Mouse (Mus musculus): ENCODE results near the gene Trim9. TPM values are rescaled to one million over a fixed set of nuclear protein-coding genes. Genes with fewer than 3 reads are reported as not detected.

The Trim9 gene
- polyA plus RNA-seq (2016; fragmentation: Nextera tagmentation; extraction: Ambion mirVana) = 0.07 TPM in 1 of 2 replicates, not detected in the other

GRCm38 (mm10) chr12:70347202-70347841 is at the start of gene Trim9:
Gene Trim9 (minus strand): TSS chr12:70347614.
- peak within 1 kb of the TSS; percentile 78 for H3K4me2 ChIP-seq
- no peaks in the 10 kb centered on the region for H3K36me3 ChIP-seq
- H3K9ac ChIP-seq = no peak within 1 kb of the TSS
- peak within 1 kb of the TSS; percentile 50 for H3K4me3 ChIP-seq
- ATAC-seq = peak; percentile 95
- H3K27me3 ChIP-seq (replicated peaks) = peaks cover 62% of the 10 kb centered on the region
- H3K4me1 ChIP-seq = peaks cover 30% of the 10 kb centered on the region
- under 1% methylated on average over 50 of the region's 50 CpGs for WGBS (ENCODE audit: insufficient replicate concordance)
- no peak within 1 kb of the TSS for H3K27ac ChIP-seq
- H3K9me3 ChIP-seq (replicated peaks) = no peaks in the 10 kb centered on the region

GRCm38 (mm10) chr12:70395061-70395460 is 47.6 kb upstream of the Trim9 start:
- Histone ChIP-seq H3K4me1 (no peaks in the 10 kb centered on the region), H3K9ac (no peak overlapping the region), H3K27me3 (replicated peaks) (no peaks in the 10 kb centered on the region), H3K9me3 (replicated peaks) (no peaks in the 10 kb centered on the region), H3K4me2 (no peak overlapping the region), H3K4me3 (no peak overlapping the region), H3K27ac (no peak overlapping the region), H3K36me3 (no peaks in the 10 kb centered on the region)
- no peak for ATAC-seq
- 57% methylated on average over 3 of the region's 3 CpGs for WGBS (ENCODE audit: insufficient replicate concordance)

DNA sequence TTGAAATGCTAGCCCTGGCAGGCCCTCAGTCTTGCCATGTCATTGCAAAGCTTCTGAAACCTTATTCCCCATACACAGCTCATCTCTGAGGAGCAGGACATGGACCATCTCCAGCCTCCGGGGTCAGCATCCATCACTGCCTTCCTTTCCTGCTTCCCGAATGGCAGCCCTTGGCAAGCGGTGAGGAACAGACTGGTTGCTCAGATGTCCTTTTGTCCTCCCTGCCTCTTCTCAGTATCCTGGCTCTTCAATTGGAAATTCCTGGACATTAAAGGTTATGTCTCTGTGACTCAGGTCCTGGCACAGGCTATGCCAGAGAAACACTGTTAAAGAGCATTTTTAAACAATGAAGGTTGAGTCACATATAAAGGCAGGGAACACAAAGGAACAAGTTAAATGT is 43.8 kb upstream of the Trim9 start:
- no peaks in the 10 kb centered on the region for H3K4me1 ChIP-seq
- H3K9me3 ChIP-seq (replicated peaks) = no peaks in the 10 kb centered on the region
- no peak overlapping the region for H3K27ac ChIP-seq
- no peak overlapping the region for H3K4me2 ChIP-seq
- no peaks in the 10 kb centered on the region for H3K27me3 ChIP-seq (replicated peaks)
- 66% methylated on average over 3 of the region's 3 CpGs for WGBS (ENCODE audit: insufficient replicate concordance)
- H3K36me3 ChIP-seq = no peaks in the 10 kb centered on the region
- H3K4me3 ChIP-seq = no peak overlapping the region
- H3K9ac ChIP-seq = no peak overlapping the region
- ATAC-seq = no peak

DNA sequence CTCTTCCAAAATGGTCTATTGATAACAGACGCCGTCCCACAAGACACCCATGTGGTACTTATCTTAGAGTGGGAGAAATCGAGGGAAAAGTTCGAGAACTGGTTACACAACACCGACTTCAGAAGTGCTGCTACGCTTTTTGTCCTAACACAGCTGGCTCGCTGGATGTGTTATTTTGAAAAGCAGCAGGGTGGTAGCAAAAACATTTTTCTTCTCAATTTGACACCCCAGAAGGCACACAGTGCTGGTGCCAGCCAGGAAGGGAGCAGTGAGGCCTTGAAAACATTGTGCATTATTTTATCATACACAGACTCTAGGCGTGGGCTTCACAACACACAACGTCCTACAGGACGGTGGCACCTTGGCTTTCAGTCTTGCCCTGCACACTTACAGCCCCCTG is 27.6 kb upstream of the Trim9 start:
- Histone ChIP-seq H3K4me2 (no peak overlapping the region), H3K27ac (no peak overlapping the region), H3K9ac (no peak overlapping the region), H3K4me1 (no peaks in the 10 kb centered on the region), H3K9me3 (replicated peaks) (no peaks in the 10 kb centered on the region), H3K4me3 (no peak overlapping the region), H3K36me3 (no peaks in the 10 kb centered on the region), H3K27me3 (replicated peaks) (no peaks in the 10 kb centered on the region)
- 70% methylated on average over 10 of the region's 10 CpGs for WGBS (ENCODE audit: insufficient replicate concordance)
- no peak for ATAC-seq

DNA sequence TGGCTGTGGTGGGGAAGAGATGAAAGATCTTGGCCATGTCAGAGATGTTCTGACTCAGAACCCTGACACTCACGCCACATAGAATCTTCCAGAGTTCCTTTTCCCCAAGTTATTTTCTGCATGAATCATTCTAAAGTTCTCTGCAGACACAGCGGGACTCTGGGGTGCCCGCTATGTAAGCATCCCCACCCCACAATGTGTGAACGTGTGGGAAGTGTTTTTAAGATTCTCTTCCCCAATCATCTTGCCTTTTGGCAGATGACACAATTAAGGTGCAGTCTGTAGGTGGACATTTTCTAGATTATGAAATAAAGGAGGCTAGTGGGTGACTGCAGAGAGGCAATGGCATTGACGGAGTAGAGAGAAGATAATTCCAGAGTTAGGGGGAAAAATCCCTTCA is 25.5 kb upstream of the Trim9 start:
- Histone ChIP-seq H3K9ac (no peak overlapping the region), H3K4me1 (no peaks in the 10 kb centered on the region), H3K4me2 (no peak overlapping the region), H3K4me3 (no peak overlapping the region), H3K27me3 (replicated peaks) (no peaks in the 10 kb centered on the region), H3K9me3 (replicated peaks) (no peaks in the 10 kb centered on the region), H3K27ac (no peak overlapping the region), H3K36me3 (no peaks in the 10 kb centered on the region)
- 70% methylated on average over 5 of the region's 5 CpGs for WGBS (ENCODE audit: insufficient replicate concordance)
- ATAC-seq = no peak

- Histone ChIP-seq H3K36me3 (no peaks in the 10 kb centered on the region), H3K4me3 (no peak overlapping the region), H3K27me3 (replicated peaks) (no peaks in the 10 kb centered on the region), H3K9ac (no peak overlapping the region), H3K4me2 (no peak overlapping the region), H3K9me3 (replicated peaks) (no peaks in the 10 kb centered on the region), H3K4me1 (no peaks in the 10 kb centered on the region), H3K27ac (no peak overlapping the region)
- 77% methylated on average over 12 of the region's 12 CpGs for WGBS (ENCODE audit: insufficient replicate concordance)
- ATAC-seq = no peak
Measured at GRCm38 (mm10) chr12:70369348-70369747, 21.9 kb upstream of the Trim9 start.

- Histone ChIP-seq H3K9me3 (replicated peaks) (no peaks in the 10 kb centered on the region), H3K27me3 (replicated peaks) (no peaks in the 10 kb centered on the region), H3K4me3 (no peak overlapping the region), H3K4me2 (no peak overlapping the region), H3K9ac (no peak overlapping the region), H3K4me1 (no peaks in the 10 kb centered on the region), H3K27ac (no peak overlapping the region), H3K36me3 (no peaks in the 10 kb centered on the region)
- WGBS (ENCODE audit: insufficient replicate concordance) = 76% methylated on average over 9 of the region's 9 CpGs
- ATAC-seq = no peak
Measured at GRCm38 (mm10) chr12:70368820-70369219, 21.4 kb upstream of the Trim9 start.

- no peak for ATAC-seq
- no peak overlapping the region for H3K27ac ChIP-seq
- no peak overlapping the region for H3K4me2 ChIP-seq
- no peaks in the 10 kb centered on the region for H3K27me3 ChIP-seq (replicated peaks)
- H3K36me3 ChIP-seq = no peaks in the 10 kb centered on the region
- H3K9ac ChIP-seq = no peak overlapping the region
- no peaks in the 10 kb centered on the region for H3K9me3 ChIP-seq (replicated peaks)
- H3K4me3 ChIP-seq = no peak overlapping the region
- H3K4me1 ChIP-seq = no peaks in the 10 kb centered on the region
- 53% methylated on average over 19 of the region's 19 CpGs for WGBS (ENCODE audit: insufficient replicate concordance)
Measured at GRCm38 (mm10) chr12:70367326-70368248, 20.2 kb upstream of the Trim9 start.

DNA sequence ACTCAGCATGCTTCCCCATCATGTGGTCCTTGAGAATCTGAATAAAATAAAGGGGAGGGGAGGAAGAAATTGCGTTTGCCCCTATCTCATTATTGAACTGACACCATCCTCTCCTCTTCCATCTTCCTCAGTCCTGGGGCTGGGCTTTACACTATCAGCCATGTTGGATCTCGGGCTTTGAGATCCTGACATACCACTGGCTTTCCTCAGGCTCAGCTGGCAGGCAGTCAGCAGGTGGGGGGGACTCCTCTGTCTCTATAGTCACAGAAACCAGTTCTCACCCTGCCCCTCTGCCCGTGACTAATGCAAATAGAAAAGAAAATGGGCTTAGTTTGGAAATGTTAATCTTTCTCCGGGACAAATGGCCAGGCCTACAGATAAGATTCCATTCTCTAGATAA is 15.6 kb upstream of the Trim9 start:
- ATAC-seq = no peak
- WGBS (ENCODE audit: insufficient replicate concordance) = 34% methylated on average over 4 of the region's 4 CpGs
- Histone ChIP-seq H3K36me3 (no peaks in the 10 kb centered on the region), H3K27ac (no peak overlapping the region), H3K9me3 (replicated peaks) (no peaks in the 10 kb centered on the region), H3K9ac (no peak overlapping the region), H3K4me3 (no peak overlapping the region), H3K27me3 (replicated peaks) (no peaks in the 10 kb centered on the region), H3K4me1 (no peaks in the 10 kb centered on the region), H3K4me2 (no peak overlapping the region)

DNA sequence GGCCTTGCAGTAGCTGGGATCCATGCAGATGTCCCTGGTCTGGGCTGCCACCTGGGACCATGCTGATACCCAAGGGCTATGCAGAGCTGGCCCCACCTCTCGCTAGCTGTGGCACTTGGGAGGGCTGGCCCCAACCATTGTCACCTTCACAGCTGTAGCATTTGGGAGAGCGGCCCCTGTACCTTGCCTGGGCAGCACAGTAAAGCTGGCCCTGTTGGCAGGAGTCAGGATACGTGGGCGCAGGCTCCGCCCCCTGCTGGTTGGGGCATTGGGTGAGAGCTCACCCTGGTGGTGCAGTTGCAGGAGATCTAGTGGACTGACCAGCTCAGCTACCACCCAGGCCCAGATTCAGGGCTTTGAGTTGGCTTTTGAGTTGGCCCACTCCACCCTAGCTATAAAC is 12.9 kb upstream of the Trim9 start:
- no peak overlapping the region for H3K4me3 ChIP-seq
- H3K9ac ChIP-seq = no peak overlapping the region
- no peaks in the 10 kb centered on the region for H3K9me3 ChIP-seq (replicated peaks)
- no peaks in the 10 kb centered on the region for H3K4me1 ChIP-seq
- H3K27me3 ChIP-seq (replicated peaks) = no peaks in the 10 kb centered on the region
- no peaks in the 10 kb centered on the region for H3K36me3 ChIP-seq
- H3K27ac ChIP-seq = no peak overlapping the region
- no peak overlapping the region for H3K4me2 ChIP-seq
- 56% methylated on average over 5 of the region's 5 CpGs for WGBS (ENCODE audit: insufficient replicate concordance)
- ATAC-seq = no peak

DNA sequence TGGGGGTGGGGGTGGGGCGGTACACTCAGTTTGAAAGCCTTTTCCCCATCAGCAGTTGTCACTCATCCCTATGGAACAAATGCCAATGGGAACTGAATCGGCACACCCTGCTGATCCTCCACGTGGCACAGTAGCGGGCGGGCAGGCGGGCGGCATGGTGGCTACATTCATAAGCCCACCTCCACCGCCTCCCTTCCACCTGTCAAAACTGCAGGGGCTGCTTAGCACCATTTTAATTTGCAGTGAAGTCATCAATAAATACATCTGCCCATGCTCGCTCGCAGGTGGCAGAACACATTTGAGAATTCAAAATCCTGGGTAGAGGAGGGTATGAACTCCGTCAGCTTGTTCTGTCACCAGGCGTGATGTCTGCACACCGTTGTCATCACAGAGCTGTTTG is 12.0 kb upstream of the Trim9 start:
- ATAC-seq = no peak
- Histone ChIP-seq H3K27me3 (replicated peaks) (no peaks in the 10 kb centered on the region), H3K4me3 (no peak overlapping the region), H3K4me1 (no peaks in the 10 kb centered on the region), H3K27ac (no peak overlapping the region), H3K36me3 (no peaks in the 10 kb centered on the region), H3K9me3 (replicated peaks) (no peaks in the 10 kb centered on the region), H3K9ac (no peak overlapping the region), H3K4me2 (no peak overlapping the region)
- 75% methylated on average over 13 of the region's 13 CpGs for WGBS (ENCODE audit: insufficient replicate concordance)

GRCm38 (mm10) chr12:70354926-70355325 is 7.5 kb upstream of the Trim9 start:
- WGBS (ENCODE audit: insufficient replicate concordance) = 68% methylated on average over 8 of the region's 8 CpGs
- H3K36me3 ChIP-seq = no peaks in the 10 kb centered on the region
- H3K27me3 ChIP-seq (replicated peaks) = peaks cover 6% of the 10 kb centered on the region; the same call in 1 of the 2 replicates
- H3K9ac ChIP-seq = no peak overlapping the region
- ATAC-seq = no peak
- no peaks in the 10 kb centered on the region for H3K4me1 ChIP-seq
- H3K9me3 ChIP-seq (replicated peaks) = no peaks in the 10 kb centered on the region
- no peak overlapping the region for H3K4me2 ChIP-seq
- no peak overlapping the region for H3K4me3 ChIP-seq
- no peak overlapping the region for H3K27ac ChIP-seq

Measured in liver, embryonic 12.5 days (tissue).